Mouse (Mus musculus) kidney, postnatal 14 days (tissue): ENCODE results near the gene Lhx9.

Source experiments
- DNase-seq: peaks from one replicate; pipeline ENCODE4 v3.0.0; 2022; ENCODE audit warnings: mixed read lengths

Gene Lhx9

DNA sequence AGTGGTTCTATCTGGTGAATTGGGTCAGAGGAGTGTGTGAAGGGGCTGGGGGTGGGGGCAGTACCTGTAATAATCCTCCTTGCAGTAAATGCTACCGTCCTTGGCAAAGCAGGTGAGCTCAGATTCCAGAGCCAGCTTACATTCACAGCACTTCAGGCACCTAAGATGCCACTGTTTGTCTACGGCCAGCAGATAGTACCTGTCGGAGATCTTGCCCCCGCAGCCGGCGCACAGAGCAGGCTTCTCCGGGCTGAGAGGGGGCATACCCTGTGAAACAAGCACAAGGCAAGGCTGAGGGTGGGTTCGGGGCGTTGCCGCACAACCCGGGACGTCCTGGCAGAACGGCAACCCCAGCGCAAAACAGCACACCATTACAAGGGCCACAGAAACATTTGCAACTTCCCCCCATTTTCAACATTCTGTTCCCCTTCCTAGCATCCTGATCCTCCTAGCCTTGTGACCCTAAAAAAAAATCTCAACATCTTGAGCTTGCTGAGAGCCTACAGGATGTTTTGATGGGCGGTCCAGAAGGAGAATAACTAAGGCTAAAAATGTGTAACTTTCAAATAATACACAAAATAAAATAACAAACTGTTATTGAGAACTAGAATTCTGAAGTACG lies 8.5 kb downstream of the Lhx9 start:
- no peak for DNase-seq

DNA sequence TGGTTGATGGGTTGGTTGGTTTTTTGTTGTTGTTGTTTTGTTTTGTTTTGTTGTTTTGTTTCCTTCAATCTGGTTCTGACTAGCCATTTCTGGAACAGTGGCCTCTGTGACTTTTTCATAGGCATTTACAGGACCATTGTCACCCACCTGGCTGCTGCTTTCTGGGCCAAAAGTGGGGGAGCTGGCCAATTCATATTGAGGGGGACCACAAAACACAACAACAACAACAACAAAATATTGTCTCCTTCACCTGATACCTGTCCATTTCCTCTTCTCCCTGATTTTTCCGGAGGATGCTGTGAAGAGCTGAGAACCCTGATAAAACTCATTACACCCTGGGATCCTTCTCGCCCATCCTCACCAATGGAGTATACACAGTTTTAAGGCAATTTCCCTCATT lies 9.1 kb downstream of the Lhx9 start:
- DNase-seq = no peak

DNA sequence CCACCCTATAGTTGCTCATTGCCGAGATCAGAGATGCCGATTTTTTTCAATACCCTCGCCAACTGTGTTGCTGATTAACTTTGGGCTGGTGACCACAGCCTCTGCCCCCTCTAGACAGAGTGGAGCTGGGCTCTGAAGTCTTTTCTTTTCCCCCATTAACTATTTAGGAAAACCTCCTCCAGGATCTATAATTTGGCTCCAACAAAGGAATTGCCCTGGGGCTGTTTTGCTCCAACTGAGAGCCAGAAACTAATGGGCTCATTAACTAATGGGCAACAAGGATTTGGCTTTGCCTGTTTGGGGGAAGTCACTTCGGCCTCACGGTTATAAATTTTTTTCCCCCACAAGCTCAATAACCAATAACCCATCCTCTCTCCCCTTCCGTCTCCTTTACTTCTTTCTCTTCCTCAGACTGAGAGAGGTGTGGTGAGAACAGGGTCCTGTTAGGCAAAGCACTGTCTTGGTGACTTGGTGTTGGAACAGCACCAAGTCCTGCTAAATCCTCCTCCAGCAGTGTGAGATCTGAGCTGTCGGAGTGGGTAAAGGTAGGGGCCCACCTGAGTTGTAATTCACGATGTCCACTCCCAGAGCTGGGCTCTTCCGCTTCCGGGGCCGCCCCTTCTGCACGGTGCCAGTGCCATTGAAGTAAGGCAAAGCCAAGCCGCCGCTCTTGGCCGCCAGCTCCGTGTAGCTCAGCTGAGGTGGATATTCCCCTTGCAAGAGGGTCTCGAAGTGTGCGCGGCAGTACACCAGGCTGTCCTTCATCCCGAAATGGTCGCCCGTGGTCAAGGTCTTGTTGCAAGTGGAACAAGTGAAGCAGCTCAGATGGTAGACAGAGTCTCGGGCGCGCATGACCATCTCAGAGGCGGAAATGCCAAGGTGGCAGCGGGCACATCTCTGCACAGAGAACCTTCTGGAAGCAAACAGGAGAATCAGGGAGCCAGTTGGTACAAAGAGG lies 10.3 kb downstream of the Lhx9 start:
- DNase-seq = no peak

DNA sequence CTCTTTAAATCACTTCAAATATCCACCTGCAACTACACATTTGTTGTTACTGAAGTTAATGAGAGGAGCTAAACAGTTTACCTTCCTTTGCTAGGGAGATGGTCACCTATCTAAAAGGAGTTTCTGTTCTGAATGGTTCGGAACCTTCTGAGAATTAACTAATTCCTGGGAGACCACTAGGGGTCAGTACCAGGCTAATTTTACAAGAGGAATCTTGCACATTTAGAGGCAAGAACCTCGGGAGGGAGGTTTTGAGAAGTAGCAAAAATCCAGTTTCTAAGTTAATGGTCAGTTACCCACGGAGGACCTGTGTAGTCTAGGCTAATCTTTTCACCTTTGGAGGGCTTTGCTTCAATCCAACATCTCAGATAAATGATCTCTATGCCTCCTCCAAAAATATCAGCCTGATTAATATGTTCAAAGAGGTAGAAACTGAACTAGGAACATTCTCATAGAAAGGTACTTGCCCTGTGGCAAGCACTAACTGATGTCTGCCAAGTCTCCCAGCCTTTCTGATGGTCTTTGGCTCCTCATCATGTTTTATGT lies 12.9 kb downstream of the Lhx9 start:
- DNase-seq = peak; percentile 44

DNA sequence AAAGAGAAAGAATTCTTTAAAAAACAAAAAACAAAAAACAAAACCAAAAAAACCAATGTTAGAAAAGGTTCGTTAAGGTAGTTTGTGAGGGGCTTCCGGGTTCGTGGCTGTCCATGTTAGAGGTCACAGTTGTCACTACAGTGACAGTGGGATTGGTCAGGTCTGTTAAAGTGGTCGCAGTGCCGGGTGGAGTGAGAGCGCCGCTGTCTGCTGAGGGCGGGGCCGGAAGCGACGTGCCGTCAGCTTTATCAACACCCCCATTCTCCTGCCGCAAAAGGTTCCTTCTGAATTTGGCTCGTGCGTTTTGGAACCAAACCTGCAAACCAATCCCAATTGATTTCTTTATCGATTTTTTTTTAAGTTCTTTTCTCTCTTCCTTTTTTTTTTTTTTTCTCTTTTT lies 17.1 kb downstream of the Lhx9 start:
- no peak for DNase-seq

DNA sequence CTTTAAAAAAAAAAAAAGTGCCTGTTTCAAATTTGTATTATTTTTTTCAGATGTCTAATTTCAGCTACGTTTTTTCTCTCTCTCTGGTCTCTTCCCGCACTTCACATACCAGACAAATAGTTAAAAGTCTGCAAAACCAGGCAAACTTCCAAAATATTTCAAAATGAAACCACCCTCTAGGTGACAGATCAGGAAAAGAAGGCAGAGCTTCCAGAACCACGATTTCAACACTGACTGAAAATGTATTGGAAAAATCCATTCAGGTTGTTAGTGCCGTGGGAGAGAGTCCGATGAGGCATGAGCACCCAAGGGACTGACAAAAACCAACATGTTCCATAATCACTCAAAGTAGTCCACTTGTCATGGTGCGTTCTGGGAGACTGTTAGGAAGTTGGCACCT lies 21.5 kb downstream of the Lhx9 start:
- DNase-seq = no peak

DNA sequence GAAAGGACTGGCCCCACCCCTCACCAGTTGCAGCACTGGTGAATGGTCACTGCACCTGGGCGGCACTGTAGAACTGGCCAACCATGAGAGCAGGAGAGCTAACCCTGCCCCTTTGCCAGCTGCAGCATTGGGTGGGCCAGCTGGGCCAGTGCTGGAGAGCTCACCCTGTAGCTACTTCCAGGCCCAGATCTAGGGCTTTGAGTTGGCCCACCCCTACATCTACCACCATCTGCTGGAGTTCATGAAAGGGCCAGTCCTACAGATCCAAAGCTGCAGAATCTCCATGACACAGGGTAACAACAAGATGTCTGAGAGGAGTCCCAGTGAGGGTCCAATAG lies 25.4 kb downstream of the Lhx9 start:
- no peak for DNase-seq

DNA sequence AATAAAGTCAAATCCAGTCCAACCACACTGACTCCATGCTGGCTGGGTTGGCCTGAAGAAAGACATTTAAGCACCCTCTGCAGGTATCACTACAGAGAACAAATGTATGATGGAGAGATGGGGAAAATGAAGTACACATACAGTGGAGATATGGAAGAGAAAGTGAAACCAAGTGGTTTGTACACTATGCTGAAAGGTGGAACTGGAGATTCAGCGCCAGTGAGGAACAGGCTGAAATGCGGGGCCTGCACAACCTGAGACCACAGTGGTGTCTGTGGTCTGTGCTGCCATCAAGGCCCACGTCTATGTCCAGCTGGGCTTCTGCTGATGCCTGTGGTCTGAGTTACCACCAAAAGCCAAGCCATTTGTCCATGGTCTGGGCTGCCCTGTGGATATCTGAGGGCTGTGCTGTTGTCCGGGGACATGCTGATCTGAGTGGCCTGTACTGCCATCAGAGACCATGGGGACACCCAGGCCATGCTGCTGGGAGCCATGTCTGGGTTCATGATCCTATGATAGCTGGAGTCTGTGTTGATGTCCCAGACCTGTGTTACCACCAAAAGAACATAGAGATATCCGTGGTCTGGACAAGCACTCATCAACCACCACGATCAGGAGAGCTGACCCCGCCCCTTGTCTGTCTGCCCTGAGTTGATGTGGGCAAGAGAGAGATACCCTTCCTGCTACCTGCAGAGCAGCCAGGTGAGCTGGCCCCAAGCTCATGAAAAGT lies 26.0 kb downstream of the Lhx9 start:
- no peak for DNase-seq

DNA sequence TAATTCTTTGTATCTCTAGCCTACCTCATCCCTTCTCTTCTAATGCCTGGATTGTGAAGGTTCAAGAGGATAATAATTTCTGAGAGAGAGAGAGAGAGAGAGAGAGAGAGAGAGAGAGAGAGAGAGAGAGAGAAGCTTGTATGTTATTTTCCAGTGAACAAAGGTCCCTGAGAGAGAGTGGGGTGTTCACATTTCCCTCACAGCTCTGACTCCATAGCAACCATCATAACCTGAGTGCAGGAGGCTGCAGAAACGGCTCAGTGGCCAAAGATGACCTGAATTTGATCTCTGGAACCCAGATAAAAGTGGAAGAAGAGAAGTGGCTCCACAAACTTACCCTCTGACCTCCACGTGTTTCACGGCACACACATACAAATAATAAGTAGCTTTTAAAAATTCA lies 46.6 kb downstream of the Lhx9 start:
- DNase-seq = no peak

DNA sequence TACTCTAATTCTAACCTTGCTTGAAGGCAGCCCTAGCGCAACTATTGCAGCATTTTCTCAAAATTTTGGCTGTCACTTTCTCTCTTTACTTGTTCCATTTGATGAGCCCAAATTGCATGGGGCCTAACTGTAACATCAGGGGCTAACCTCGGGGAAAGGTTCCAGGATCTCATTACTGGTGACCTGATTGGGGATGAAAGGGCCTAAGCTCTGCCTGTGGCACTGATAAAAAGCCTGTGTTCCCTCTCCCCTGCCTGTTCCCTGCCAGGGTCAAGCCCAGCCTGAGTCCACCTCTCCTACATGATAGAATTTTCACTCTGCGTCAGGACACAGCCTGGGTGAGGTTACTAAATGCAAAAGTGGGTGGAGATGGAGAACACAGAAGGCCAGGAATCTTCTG lies 47.1 kb downstream of the Lhx9 start:
- DNase-seq = no peak

DNA sequence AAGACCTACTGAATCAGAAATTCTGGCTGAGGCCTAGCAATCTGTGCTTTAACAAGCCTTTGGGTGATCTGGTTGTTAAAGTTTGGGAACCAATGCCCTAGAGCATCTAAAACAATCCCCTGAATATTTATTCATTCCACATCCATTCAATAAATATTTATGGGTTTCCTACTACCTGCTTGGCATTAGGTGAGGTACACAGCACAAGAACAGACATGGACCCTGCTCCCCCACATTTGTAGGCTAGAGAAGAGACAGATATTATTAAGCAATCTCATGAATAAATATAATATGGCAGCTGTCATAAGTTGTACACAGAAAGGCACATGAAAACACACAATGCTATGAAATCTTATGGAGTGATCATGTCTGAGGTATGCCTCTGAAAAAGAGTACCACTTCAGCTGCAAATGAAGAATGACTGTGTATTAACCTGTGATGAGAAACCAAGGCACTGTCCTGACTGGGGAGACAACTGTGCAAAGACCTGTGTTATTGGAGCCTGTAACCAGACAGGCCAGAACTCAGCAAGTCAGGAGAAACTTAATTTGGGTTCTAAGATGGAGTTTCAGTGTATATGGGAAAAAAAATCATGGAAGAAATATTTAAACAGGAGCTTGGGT lies 48.6 kb downstream of the Lhx9 start:
- no peak for DNase-seq

DNA sequence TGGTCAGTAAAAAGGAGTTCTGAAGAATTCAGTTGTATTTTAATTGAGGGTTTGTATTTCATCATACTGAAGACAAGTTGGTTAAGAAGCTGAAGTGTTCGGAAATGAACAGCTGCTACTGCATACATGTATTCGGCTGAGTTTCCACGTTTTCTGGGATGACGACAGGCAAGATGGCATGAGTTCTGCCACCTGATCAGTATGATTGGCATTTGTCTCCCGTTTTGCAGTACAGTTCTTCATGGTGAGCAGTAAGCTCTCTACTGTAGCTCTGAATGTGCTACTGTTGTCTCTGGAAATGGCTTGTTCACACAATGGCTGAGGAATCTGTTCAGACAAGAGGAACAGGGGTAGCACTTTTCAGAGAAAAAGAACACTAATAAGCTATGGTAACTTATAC lies 50.3 kb downstream of the Lhx9 start:
- DNase-seq = no peak

DNA sequence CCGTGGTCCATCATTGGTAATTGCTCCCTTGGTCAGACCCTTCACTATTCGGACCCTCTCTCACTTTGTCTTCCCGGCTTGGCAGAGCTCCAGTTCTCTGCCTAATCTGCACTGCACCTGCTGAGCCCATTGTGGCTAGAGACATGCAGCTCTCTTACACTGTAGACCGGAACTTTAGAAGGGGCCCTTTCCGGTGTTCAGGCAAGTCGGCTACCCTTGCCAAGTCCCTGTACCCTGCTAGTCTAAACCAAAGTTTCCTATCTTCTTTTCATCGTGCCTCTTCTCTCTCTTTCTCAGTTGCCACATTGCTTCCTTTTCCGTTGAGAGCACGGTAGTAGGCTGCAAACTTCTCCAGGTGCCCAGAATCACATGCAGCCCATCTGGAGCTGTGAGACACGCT lies 62.5 kb downstream of the Lhx9 start:
- no peak for DNase-seq

DNA sequence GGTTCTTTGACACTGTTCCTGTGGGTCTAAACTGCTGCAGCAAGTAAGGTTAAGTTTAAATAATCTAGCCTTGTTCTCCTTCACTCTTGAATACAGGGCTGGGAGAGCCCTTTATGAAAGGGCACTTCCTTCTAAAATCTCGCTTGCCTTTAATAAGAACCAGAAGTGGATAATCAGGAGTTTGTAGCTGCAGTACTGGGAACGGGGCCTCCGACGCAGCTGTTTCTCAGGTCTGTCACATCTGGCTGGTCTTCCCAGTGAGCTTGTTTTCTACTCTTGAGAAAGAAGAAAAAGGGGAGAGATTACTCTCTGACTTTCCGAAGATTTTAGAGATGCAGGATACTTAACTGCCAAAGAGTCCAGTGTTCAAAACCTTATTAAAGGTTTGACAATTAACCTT lies 64.4 kb downstream of the Lhx9 start:
- DNase-seq = no peak
